Mouse (Mus musculus): ENCODE measurements around the gene Adarb2. TPM values are rescaled to one million over a fixed set of nuclear protein-coding genes. Genes with fewer than 3 reads are reported as not detected.
A peak's percentile ranks its signal among the peaks of the same experiment; 100 is the strongest.

Adarb2 gene
- total and polyA plus RNA-seq, 3 experiments: 0.42 to 0.57 TPM; not detected in 1

- Histone ChIP-seq H3K4me3 (ENCODE audit: control insufficient read depth in 1 of 2, insufficient read depth in 1 of 2, low read depth in 2 of 2, low read length in 2 of 2) (no peak overlapping the region), H3K36me3 (ENCODE audit: control insufficient read depth in 1 of 2, insufficient read depth in 2 of 2, low read length in 2 of 2) (no peaks in the 10 kb centered on the region; a peak in 1 of 4 replicates), H3K79me2 (ENCODE audit: control insufficient read depth, insufficient read depth, low read length, poor library complexity) (no peaks in the 10 kb centered on the region), H3K27me3 (ENCODE audit: control insufficient read depth in 1 of 2, insufficient read depth in 2 of 2, low read length in 2 of 2) (no peaks in the 10 kb centered on the region), H3K4me1 (ENCODE audit: control insufficient read depth in 1 of 2, insufficient read depth in 2 of 2, low read length in 2 of 2) (peaks cover 0 to 8% of the 10 kb centered on the region in 2 experiments; a peak in 2 of 4 replicates), H3K9me3 (replicated peaks; ENCODE audit: insufficient read depth, low read length) (no peaks in the 10 kb centered on the region), H3K27ac (ENCODE audit: control insufficient read depth, low read depth, low read length) (no peak overlapping the region), H3K9ac (ENCODE audit: control insufficient read depth, low read depth, low read length, poor library complexity, severe bottlenecking) (no peak overlapping the region)
- no peak for TF ChIP-seq MAX (IDR thresholded peaks at IDR 0.05; ENCODE audit: low read length)
- TF ChIP-seq RCOR1 (IDR thresholded peaks at IDR 0.05; ENCODE audit: low read depth, low read length): no peak
- TF ChIP-seq KAT2A (conservative IDR thresholded peaks at IDR 0.05; ENCODE audit: low read depth, low read length): no peak
- no peak for TF ChIP-seq POLR2AphosphoS5 (IDR thresholded peaks at IDR 0.05; ENCODE audit: borderline replicate concordance, low read depth, low read length)
- TF ChIP-seq HCFC1 (IDR thresholded peaks at IDR 0.05; ENCODE audit: low read depth, low read length): no peak
- no peak for TF ChIP-seq ZKSCAN1 (IDR thresholded peaks at IDR 0.05; ENCODE audit: low read depth, low read length)
- no peak for TF ChIP-seq SIN3A (IDR thresholded peaks at IDR 0.05; ENCODE audit: low read length)
- no peak for TF ChIP-seq USF1 (IDR thresholded peaks at IDR 0.05; ENCODE audit: low read depth, low read length)
- TF ChIP-seq ZC3H11A (IDR thresholded peaks at IDR 0.05; ENCODE audit: low read depth, low read length): no peak
- TF ChIP-seq ELF1 (IDR thresholded peaks at IDR 0.05; ENCODE audit: low read depth, low read length): no peak
- no peak for TF ChIP-seq ZMIZ1 (IDR thresholded peaks at IDR 0.05; ENCODE audit: low read depth, low read length)
- no peak for TF ChIP-seq TCF12 (IDR thresholded peaks at IDR 0.05; ENCODE audit: low read depth, low read length)
- TF ChIP-seq POLR2AphosphoS2 (IDR thresholded peaks at IDR 0.05; ENCODE audit: low read length): no peak
- no peak for TF ChIP-seq CTCF (IDR thresholded peaks at IDR 0.05 in 2 of 3, conservative IDR thresholded peaks at IDR 0.05 in 1 of 3; ENCODE audit: control insufficient read depth in 1 of 3, insufficient read depth in 1 of 3, low read depth in 2 of 3, low read length in 3 of 3, poor library complexity in 1 of 3, severe bottlenecking in 1 of 3)
- DNase-seq (ENCODE audit: low read depth, low spot score): peak; percentile 63
These were observed 431.0 kb downstream of the Adarb2 start for GRCm38 (mm10) chr13:8633385-8634337.

- no peak overlapping the region for H3K27ac ChIP-seq (ENCODE audit: control insufficient read depth, low read depth, low read length)
- 0 out of 4 replicates have a peak overlapping the region, but pooled peaks of 1 of the 2 experiments have one; percentile 16 for H3K4me3 ChIP-seq (ENCODE audit: control insufficient read depth in 1 of 2, insufficient read depth in 1 of 2, low read depth in 2 of 2, low read length in 2 of 2)
- H3K9me3 ChIP-seq (replicated peaks; ENCODE audit: insufficient read depth, low read length): no peaks in the 10 kb centered on the region
- no peaks in the 10 kb centered on the region for H3K27me3 ChIP-seq (ENCODE audit: control insufficient read depth in 1 of 2, insufficient read depth in 2 of 2, low read length in 2 of 2)
- TF ChIP-seq TCF12 (IDR thresholded peaks at IDR 0.05; ENCODE audit: low read depth, low read length) (0 out of 2 replicates have a peak, but pooled peaks have one; percentile 18), UBTF (IDR thresholded peaks at IDR 0.05; ENCODE audit: borderline replicate concordance, insufficient read depth, low read depth, low read length) (no peak), EP300 (IDR thresholded peaks at IDR 0.05; ENCODE audit: low read depth in 1 of 2, low read length in 2 of 2) (peak in 1 of 2 experiments; percentile 40; a peak in 1 of 4 replicates)
- no peak overlapping the region for H3K9ac ChIP-seq (ENCODE audit: control insufficient read depth, low read depth, low read length, poor library complexity, severe bottlenecking)
- H3K4me1 ChIP-seq (ENCODE audit: control insufficient read depth in 1 of 2, insufficient read depth in 2 of 2, low read length in 2 of 2): peaks cover 11 to 22% of the 10 kb centered on the region in 2 experiments
- H3K79me2 ChIP-seq (ENCODE audit: control insufficient read depth, insufficient read depth, low read length, poor library complexity): no peaks in the 10 kb centered on the region
- peak; percentile 35 for DNase-seq (ENCODE audit: low read depth, low spot score)
- peaks cover 0 to 14% of the 10 kb centered on the region in 2 experiments; a peak in 2 of 4 replicates for H3K36me3 ChIP-seq (ENCODE audit: control insufficient read depth in 1 of 2, insufficient read depth in 2 of 2, low read length in 2 of 2)
These were observed 439.4 kb downstream of the Adarb2 start for GRCm38 (mm10) chr13:8642084-8642483.
